Mouse (Mus musculus) stomach, postnatal 0 days (tissue): ENCODE data around the gene Tsc22d1. TPM values are rescaled to one million over a fixed set of nuclear protein-coding genes. Genes with fewer than 3 reads are reported as not detected.

Experiments used
- ATAC-seq: fragments of 200-750 bp; cut with Nextera tagmentation; 2 replicates; pipeline ENCODE4 v1.8.0; 2017; ENCODE audit not compliant: low FRiP score, low TSS enrichment
- DNase-seq: peaks from one replicate; pipeline ENCODE4 v3.0.0-alpha.2; 2016; ENCODE audit warnings: low spot score
- H3K27ac ChIP-seq: fragments of 300-500 bp; sonication (generic); replicated peaks from 2 replicates; pipeline ENCODE4 v1.5.1; 2014; ENCODE audit warnings: mild to moderate bottlenecking, control low read depth
- H3K27me3 ChIP-seq: fragments of 300-500 bp; sonication (generic); 2 replicates; pipeline ENCODE4 v1.6.1; 2014; ENCODE audit warnings: low read length; ENCODE audit not compliant: control insufficient read depth, insufficient read depth
- H3K36me3 ChIP-seq: fragments of 300-500 bp; sonication (generic); 2 replicates; pipeline ENCODE4 v1.6.1; 2014; ENCODE audit warnings: low read length, mixed read lengths; ENCODE audit not compliant: control insufficient read depth, insufficient read depth
- H3K4me1 ChIP-seq: fragments of 300-500 bp; sonication (generic); replicated peaks from 2 replicates; pipeline ENCODE4 v1.6.1; 2014; ENCODE audit warnings: antibody characterized with exemption; ENCODE audit not compliant: control insufficient read depth, insufficient read depth
- H3K4me2 ChIP-seq: fragments of 300-500 bp; sonication (generic); replicated peaks from 2 replicates; pipeline ENCODE4 v1.6.1; 2014; ENCODE audit warnings: low read depth, mild to moderate bottlenecking, control low read depth, moderate library complexity
- H3K4me3 ChIP-seq: fragments of 300-500 bp; sonication (generic); 2 replicates; pipeline ENCODE4 v1.5.1; 2014; ENCODE audit warnings: low read depth, low read length, control low read depth
- H3K9ac ChIP-seq: fragments of 300-500 bp; sonication (generic); 2 replicates; pipeline ENCODE4 v1.6.1; 2014; ENCODE audit warnings: mild to moderate bottlenecking, low read length, control low read depth, mixed read lengths
- H3K9me3 ChIP-seq: fragments of 300-500 bp; sonication (generic); 2 replicates; pipeline ENCODE4 v1.6.1; 2016; ENCODE audit warnings: low read length; ENCODE audit not compliant: control insufficient read depth
- CTCF ChIP-seq: IDR thresholded peaks from 2 replicates; pipeline ENCODE4 v1.5.1; 2016; ENCODE audit warnings: antibody characterized with exemption, low read depth, mild to moderate bottlenecking, moderate library complexity
- EP300 ChIP-seq: optimal IDR thresholded peaks from 2 replicates; pipeline ENCODE3; 2016; ENCODE audit warnings: antibody characterized with exemption
- WGBS: fragments of 180-500 bp; shearing (Covaris S2); extraction: QIAGEN DNeasy Blood & Tissue Kit; methylation state at CpG from one replicate; pipeline ENCODE4 v1.1.7; 2014; 5-methylcytosine and 5-hydroxymethylcytosine counted together
- polyA plus RNA-seq: library from polyadenylated mRNA; unstranded; fragments of >200 nt; fragmentation: Nextera tagmentation; extraction: Ambion mirVana; gene quantifications from 2 replicates; pipeline ENCODE4 v1.2.1, GENCODE M21; 2015

The Tsc22d1 gene
- polyA plus RNA-seq, 1 experiment from 2014 or later, result 310 TPM

DNA sequence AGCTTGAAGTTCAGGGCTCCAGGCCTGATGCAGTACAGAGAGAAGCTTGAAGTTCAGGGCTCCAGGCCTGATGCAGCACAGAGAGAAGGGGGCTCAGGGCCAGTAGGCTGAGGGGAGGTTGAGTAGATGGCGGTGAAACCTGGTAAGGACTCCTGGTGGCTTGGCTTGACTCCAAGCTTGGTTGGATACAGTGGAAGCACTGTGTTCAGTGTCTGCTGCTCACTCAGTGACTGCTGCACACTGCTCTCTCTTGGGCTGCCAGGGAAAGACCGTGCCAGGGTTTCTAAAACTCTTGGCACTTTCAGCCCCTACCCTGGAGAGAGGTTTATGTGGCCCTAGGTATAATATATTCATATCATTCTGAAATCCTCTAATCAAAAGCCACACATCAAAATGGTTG lies 74.4 kb downstream of the Tsc22d1 start:
- 0 out of 2 replicates have a peak, but pooled peaks have one; percentile 45 for ATAC-seq
- Histone ChIP-seq H3K4me2 (no peak overlapping the region), H3K4me3 (no peak overlapping the region), H3K27me3 (no peaks in the 10 kb centered on the region), H3K4me1 (no peaks in the 10 kb centered on the region), H3K36me3 (no peaks in the 10 kb centered on the region), H3K9ac (no peak overlapping the region), H3K27ac (no peak overlapping the region), H3K9me3 (no peaks in the 10 kb centered on the region)
- no peak for TF ChIP-seq CTCF
- no peak for TF ChIP-seq EP300
- DNase-seq, result no peak
- WGBS, result 76% methylated on average over 2 of the region's 2 CpGs

DNA sequence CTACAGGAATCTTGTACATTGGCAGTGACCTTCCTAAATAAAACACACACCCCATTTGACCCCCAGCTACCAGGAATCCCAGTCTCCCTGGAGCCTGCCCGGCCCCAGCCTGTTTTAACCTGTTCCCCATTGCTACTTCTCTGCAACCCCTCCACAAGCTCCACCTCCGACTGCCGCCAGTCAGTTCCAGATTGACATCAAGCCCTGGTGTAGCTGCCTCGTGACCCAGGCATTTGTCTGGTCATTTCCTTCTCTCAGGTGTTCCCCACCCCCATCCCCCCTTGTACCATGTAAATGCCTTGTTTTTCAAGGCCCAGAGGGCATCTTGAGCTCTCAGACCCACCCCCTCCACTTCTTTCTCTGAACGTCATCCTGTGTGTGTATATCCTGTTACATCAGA lies 80.3 kb downstream of the Tsc22d1 start:
- no peaks in the 10 kb centered on the region for H3K4me1 ChIP-seq
- TF ChIP-seq CTCF, result no peak
- no peak overlapping the region for H3K9ac ChIP-seq
- no peak overlapping the region for H3K4me3 ChIP-seq
- H3K36me3 ChIP-seq, result no peaks in the 10 kb centered on the region
- no peaks in the 10 kb centered on the region for H3K9me3 ChIP-seq
- 38% methylated on average over 5 of the region's 5 CpGs for WGBS
- no peak overlapping the region for H3K4me2 ChIP-seq
- DNase-seq (no peak), ATAC-seq (peak; percentile 42; the same call in 1 of the 2 replicates)
- H3K27me3 ChIP-seq, result no peaks in the 10 kb centered on the region
- no peak overlapping the region for H3K27ac ChIP-seq

- H3K9me3 ChIP-seq, result no peaks in the 10 kb centered on the region
- H3K4me1 ChIP-seq, result no peaks in the 10 kb centered on the region
- no peak overlapping the region for H3K27ac ChIP-seq
- no peaks in the 10 kb centered on the region for H3K36me3 ChIP-seq
- no peak for TF ChIP-seq CTCF
- no peak for TF ChIP-seq EP300
- ATAC-seq (no peak), DNase-seq (no peak)
- no peak overlapping the region for H3K4me2 ChIP-seq
- 66% methylated on average over 9 of the region's 9 CpGs for WGBS
- no peaks in the 10 kb centered on the region for H3K27me3 ChIP-seq
- no peak overlapping the region for H3K9ac ChIP-seq
- no peak overlapping the region for H3K4me3 ChIP-seq
Observed at GRCm38 (mm10) chr14:76497187-76497586, 82.4 kb downstream of the Tsc22d1 start.

- H3K36me3 ChIP-seq, result no peaks in the 10 kb centered on the region
- WGBS, result 60% methylated on average over 7 of the region's 7 CpGs
- no peak overlapping the region for H3K4me2 ChIP-seq
- DNase-seq (no peak), ATAC-seq (no peak)
- no peak overlapping the region for H3K9ac ChIP-seq
- no peaks in the 10 kb centered on the region for H3K4me1 ChIP-seq
- no peaks in the 10 kb centered on the region for H3K27me3 ChIP-seq
- no peak for TF ChIP-seq EP300
- H3K27ac ChIP-seq, result no peak overlapping the region
- no peak overlapping the region for H3K4me3 ChIP-seq
- H3K9me3 ChIP-seq, result no peaks in the 10 kb centered on the region
Observed at GRCm38 (mm10) chr14:76498210-76498609, 83.4 kb downstream of the Tsc22d1 start.

- H3K4me1 ChIP-seq, result no peaks in the 10 kb centered on the region
- no peaks in the 10 kb centered on the region for H3K27me3 ChIP-seq
- no peaks in the 10 kb centered on the region for H3K9me3 ChIP-seq
- no peak overlapping the region for H3K9ac ChIP-seq
- H3K4me3 ChIP-seq, result no peak overlapping the region
- H3K4me2 ChIP-seq, result no peak overlapping the region
- no peak for DNase-seq
- H3K27ac ChIP-seq, result no peak overlapping the region
- no peaks in the 10 kb centered on the region for H3K36me3 ChIP-seq
- no peak for ATAC-seq
- TF ChIP-seq CTCF, result no peak
- no peak for TF ChIP-seq EP300
- 67% methylated on average over 6 of the region's 6 CpGs for WGBS
Observed at GRCm38 (mm10) chr14:76499492-76499891, 84.7 kb downstream of the Tsc22d1 start.

GRCm38 (mm10) chr14:76500036-76500435 lies 85.3 kb downstream of the Tsc22d1 start:
- Histone ChIP-seq H3K9me3 (no peaks in the 10 kb centered on the region), H3K4me1 (no peaks in the 10 kb centered on the region), H3K4me2 (no peak overlapping the region), H3K9ac (no peak overlapping the region), H3K4me3 (no peak overlapping the region), H3K36me3 (no peaks in the 10 kb centered on the region), H3K27ac (no peak overlapping the region), H3K27me3 (no peaks in the 10 kb centered on the region)
- ATAC-seq (no peak), DNase-seq (no peak)
- no peak for TF ChIP-seq EP300
- TF ChIP-seq CTCF, result no peak
- 35% methylated on average over 5 of the region's 5 CpGs for WGBS
